Mouse (Mus musculus) MEL (cell line): Measurements from ENCODE around the gene Pls3.

Source experiments
- CTCF ChIP-seq, 3 experiments: IDR thresholded peaks in 2 of 3; conservative IDR thresholded peaks in 1 of 3; 2 replicates each; pipeline ENCODE4 v1.5.1; 2011 to 2012; ENCODE audit warnings: low read length in 3 of 3, low read depth in 2 of 3, mild to moderate bottlenecking in 2 of 3, improper control_type of control experiment in 1 of 3, inconsistent platforms in 1 of 3, mixed read lengths in 1 of 3, moderate library complexity in 1 of 3; ENCODE audit not compliant: control insufficient read depth in 1 of 3, insufficient read depth in 1 of 3, poor library complexity in 1 of 3, severe bottlenecking in 1 of 3
- GATA1 ChIP-seq: IDR thresholded peaks from 2 replicates; pipeline ENCODE4 v1.6.1; 2011; ENCODE audit warnings: low read depth, low read length, improper control_type of control experiment
- MAFK ChIP-seq: IDR thresholded peaks from 2 replicates; pipeline ENCODE4 v1.6.1; 2011; ENCODE audit warnings: low read depth, mild to moderate bottlenecking, low read length, improper control_type of control experiment, borderline replicate concordance
- POLR2A ChIP-seq, 2 experiments: IDR thresholded peaks; 2 replicates each; pipeline ENCODE4 v1.6.1; 2011 to 2012; ENCODE audit warnings: low read length in 2 of 2, mild to moderate bottlenecking in 2 of 2, control low read depth in 1 of 2, improper control_type of control experiment in 1 of 2, low read depth in 1 of 2, moderate library complexity in 1 of 2; ENCODE audit not compliant: control insufficient read depth in 1 of 2, insufficient read depth in 1 of 2, poor library complexity in 1 of 2
- POLR2AphosphoS2 ChIP-seq: IDR thresholded peaks from 2 replicates; pipeline ENCODE4 v1.6.1; 2011; ENCODE audit warnings: low read length, improper control_type of control experiment
- TAL1 ChIP-seq: IDR thresholded peaks from 2 replicates; pipeline ENCODE4 v1.6.1; 2012; ENCODE audit warnings: mild to moderate bottlenecking, inconsistent platforms, low read length, moderate library complexity, mixed read lengths
- TBP ChIP-seq: IDR thresholded peaks from 2 replicates; pipeline ENCODE4 v1.8.0; 2011; ENCODE audit warnings: low read depth, low read length, improper control_type of control experiment
- UBTF ChIP-seq: IDR thresholded peaks from 2 replicates; pipeline ENCODE4 v1.6.1; 2012; ENCODE audit warnings: low read depth, mild to moderate bottlenecking, inconsistent platforms, low read length, improper control_type of control experiment, moderate library complexity, borderline replicate concordance; ENCODE audit not compliant: insufficient read depth

GRCm38 (mm10) chrX:75861715-75862114 is 13.3 kb downstream of the Pls3 start:
- TF ChIP-seq POLR2AphosphoS2 (no peak), POLR2A (IDR thresholded peaks at IDR 0.05; ENCODE audit: control insufficient read depth in 1 of 2, insufficient read depth in 1 of 2, low read depth in 1 of 2, low read length in 2 of 2, poor library complexity in 1 of 2) (no peak), CTCF (IDR thresholded peaks at IDR 0.05 in 2 of 3, conservative IDR thresholded peaks at IDR 0.05 in 1 of 3; ENCODE audit: control insufficient read depth in 1 of 3, insufficient read depth in 1 of 3, low read depth in 2 of 3, low read length in 3 of 3, poor library complexity in 1 of 3, severe bottlenecking in 1 of 3) (no peak), GATA1 (no peak), MAFK (no peak), UBTF (no peak), TAL1 (no peak), TBP (no peak)
